Mouse (Mus musculus) liver, embryonic 12.5 days (tissue): ENCODE data around the gene 4933417A18Rik. TPM values are rescaled to one million over a fixed set of nuclear protein-coding genes. Genes with fewer than 3 reads are reported as not detected.
A peak's percentile ranks its signal among the peaks of the same experiment; 100 is the strongest.
"Not testable (repeated sequence)": the region's sequence is repeated elsewhere in the genome, so short reads cannot be mapped to it uniquely, and the experiment has no call there.

Experiments used
- ATAC-seq: fragments of 200-750 bp; cut with Nextera tagmentation; 2 replicates; pipeline ENCODE4 v1.8.0; 2017; ENCODE audit warnings: moderate number of reproducible peaks, mild to moderate bottlenecking, moderate library complexity
- H3K27ac ChIP-seq: fragments of 300-500 bp; sonication (generic); 2 replicates; pipeline ENCODE4 v1.5.1; 2016; ENCODE audit warnings: mild to moderate bottlenecking
- H3K27me3 ChIP-seq: fragments of 300-500 bp; sonication (generic); replicated peaks from 2 replicates; pipeline ENCODE4 v1.6.1; 2016; ENCODE audit warnings: mild to moderate bottlenecking, moderate library complexity
- H3K36me3 ChIP-seq: fragments of 300-500 bp; sonication (generic); 2 replicates; pipeline ENCODE4 v1.6.1; 2016; ENCODE audit warnings: mild to moderate bottlenecking, moderate library complexity
- H3K4me1 ChIP-seq: fragments of 300-500 bp; sonication (generic); 2 replicates; pipeline ENCODE4 v1.6.1; 2016
- H3K4me2 ChIP-seq: fragments of 300-500 bp; sonication (generic); 2 replicates; pipeline ENCODE4 v1.6.1; 2016; ENCODE audit warnings: mild to moderate bottlenecking, moderate library complexity
- H3K4me3 ChIP-seq: fragments of 300-500 bp; sonication (generic); 2 replicates; pipeline ENCODE4 v1.5.1; 2016; ENCODE audit warnings: mild to moderate bottlenecking, moderate library complexity
- H3K9ac ChIP-seq: fragments of 300-500 bp; sonication (generic); 2 replicates; pipeline ENCODE4 v1.6.1; 2016; ENCODE audit warnings: mild to moderate bottlenecking, moderate library complexity
- H3K9me3 ChIP-seq: fragments of 300-500 bp; sonication (generic); replicated peaks from 2 replicates; pipeline ENCODE4 v1.6.1; 2016; ENCODE audit warnings: mild to moderate bottlenecking, moderate library complexity
- WGBS: fragments of 180-500 bp; shearing (Covaris S2); methylation state at CpG from one replicate; pipeline ENCODE4 v1.1.7; 2016; ENCODE audit not compliant: insufficient replicate concordance; 5-methylcytosine and 5-hydroxymethylcytosine counted together
- polyA plus RNA-seq: library from polyadenylated mRNA; unstranded; fragments of >200 nt; fragmentation: Nextera tagmentation; extraction: Ambion mirVana; gene quantifications from 2 replicates; pipeline ENCODE4 v1.2.1, GENCODE M21; 2016

4933417A18Rik gene
- polyA plus RNA-seq, result not detected in 2 replicates

GRCm38 (mm10) chr13:34924210-34924609 is at the start of gene 4933417A18Rik, which contains the start of gene Fam217a:
Gene 4933417A18Rik, plus strand, starts transcription at chr13:34924409.
Gene Fam217a, minus strand, starts transcription at chr13:34924310.
- Histone ChIP-seq H3K9me3 (no peaks in the 10 kb centered on the region), H3K27ac (no peak within 1 kb of the TSS), H3K36me3 (no peaks in the 10 kb centered on the region), H3K27me3 (no peaks in the 10 kb centered on the region), H3K4me2 (no peak within 1 kb of the TSS), H3K4me3 (no peak within 1 kb of the TSS), H3K9ac (no peak within 1 kb of the TSS), H3K4me1 (no peaks in the 10 kb centered on the region)
- WGBS, result 60% methylated on average over 4 of the region's 4 CpGs
- ATAC-seq, result no peak

- H3K9me3 ChIP-seq, H3K27me3 ChIP-seq, H3K36me3 ChIP-seq, ATAC-seq: not testable (repeated sequence)
- Histone ChIP-seq H3K4me2 (peak overlapping the region; percentile 77), H3K4me1 (peaks cover 44% of the 10 kb centered on the region), H3K9ac (peak overlapping the region; percentile 97), H3K4me3 (peak overlapping the region; percentile 99), H3K27ac (peak overlapping the region; percentile 99)
- 14% methylated on average over 13 of the region's 13 CpGs for WGBS
Measured at GRCm38 (mm10) chr13:34874736-34875135, 49.5 kb upstream of the 4933417A18Rik start.

GRCm38 (mm10) chr13:34875166-34875710 is 49.0 kb upstream of the 4933417A18Rik start, which contains the start of gene Prpf4b:
Gene Prpf4b, plus strand, starts transcription at chr13:34875302.
- under 1% methylated on average over 40 of the region's 40 CpGs for WGBS
- peak within 1 kb of the TSS; percentile 77 for H3K4me2 ChIP-seq
- peak within 1 kb of the TSS; percentile 97 for H3K9ac ChIP-seq
- peak within 1 kb of the TSS; percentile 99 for H3K4me3 ChIP-seq
- H3K36me3 ChIP-seq, result peaks cover 10% of the 10 kb centered on the region; the same call in 1 of the 2 replicates
- H3K4me1 ChIP-seq, result peaks cover 45% of the 10 kb centered on the region
- ATAC-seq, result peak; percentile 73
- no peaks in the 10 kb centered on the region for H3K9me3 ChIP-seq
- H3K27ac ChIP-seq, result peak within 1 kb of the TSS; percentile 99
- H3K27me3 ChIP-seq, result no peaks in the 10 kb centered on the region

- peaks cover 14% of the 10 kb centered on the region for H3K36me3 ChIP-seq
- peak overlapping the region; percentile 97 for H3K9ac ChIP-seq
- H3K4me3 ChIP-seq, result peak overlapping the region; percentile 99
- peak; percentile 57 for ATAC-seq
- peak overlapping the region; percentile 77 for H3K4me2 ChIP-seq
- H3K9me3 ChIP-seq, result no peaks in the 10 kb centered on the region
- peak overlapping the region; percentile 99 for H3K27ac ChIP-seq
- WGBS, result 1% methylated on average over 47 of the region's 50 CpGs
- peaks cover 49% of the 10 kb centered on the region for H3K4me1 ChIP-seq
- H3K27me3 ChIP-seq, result no peaks in the 10 kb centered on the region
Measured at GRCm38 (mm10) chr13:34875741-34876445, 48.3 kb upstream of the 4933417A18Rik start.

GRCm38 (mm10) chr13:34876481-34876880 is 47.7 kb upstream of the 4933417A18Rik start:
- Histone ChIP-seq H3K4me1 (peaks cover 55% of the 10 kb centered on the region), H3K36me3 (peaks cover 20% of the 10 kb centered on the region), H3K27me3 (no peaks in the 10 kb centered on the region), H3K4me3 (peak overlapping the region; percentile 99), H3K9ac (peak overlapping the region; percentile 97), H3K27ac (peak overlapping the region; percentile 99), H3K9me3 (no peaks in the 10 kb centered on the region), H3K4me2 (peak overlapping the region; percentile 77)
- under 1% methylated on average over 3 of the region's 3 CpGs for whole genome bisulfite sequencing
- ATAC-seq, result no peak

- Histone ChIP-seq H3K4me1 (no peaks in the 10 kb centered on the region), H3K4me3 (no peak overlapping the region), H3K9ac (no peak overlapping the region), H3K27ac (no peak overlapping the region), H3K9me3 (no peaks in the 10 kb centered on the region), H3K27me3 (no peaks in the 10 kb centered on the region), H3K36me3 (peaks cover 98% of the 10 kb centered on the region), H3K4me2 (no peak overlapping the region)
- 90% methylated on average over 1 of the region's 1 CpGs for WGBS
- no peak for ATAC-seq
Measured at GRCm38 (mm10) chr13:34892871-34893270, 31.3 kb upstream of the 4933417A18Rik start.

GRCm38 (mm10) chr13:34914614-34915013 is 9.6 kb upstream of the 4933417A18Rik start:
- H3K9me3 ChIP-seq, result no peaks in the 10 kb centered on the region
- H3K4me3 ChIP-seq, result no peak overlapping the region
- no peaks in the 10 kb centered on the region for H3K36me3 ChIP-seq
- H3K9ac ChIP-seq, result no peak overlapping the region
- H3K27me3 ChIP-seq, result peaks cover 21% of the 10 kb centered on the region
- peaks cover 9% of the 10 kb centered on the region for H3K4me1 ChIP-seq
- ATAC-seq, result no peak
- no peak overlapping the region for H3K27ac ChIP-seq
- no peak overlapping the region for H3K4me2 ChIP-seq
- 42% methylated on average over 9 of the region's 9 CpGs for WGBS

- 18% methylated on average over 34 of the region's 37 CpGs for WGBS
- no peak for ATAC-seq
- Histone ChIP-seq H3K4me3 (peak overlapping the region; percentile 33), H3K27ac (no peak overlapping the region), H3K4me1 (peaks cover 9% of the 10 kb centered on the region), H3K9me3 (no peaks in the 10 kb centered on the region), H3K27me3 (peaks cover 21% of the 10 kb centered on the region), H3K36me3 (no peaks in the 10 kb centered on the region), H3K4me2 (peak overlapping the region; percentile 62), H3K9ac (no peak overlapping the region)
Measured at GRCm38 (mm10) chr13:34916520-34917167, 7.6 kb upstream of the 4933417A18Rik start.

GRCm38 (mm10) chr13:34934931-34935644 is 10.9 kb downstream of the 4933417A18Rik start:
- 0 out of 2 replicates have a peak, but pooled peaks cover 5% of the 10 kb centered on the region for H3K27me3 ChIP-seq
- H3K4me3 ChIP-seq, result no peak overlapping the region
- no peaks in the 10 kb centered on the region for H3K4me1 ChIP-seq
- H3K4me2 ChIP-seq, result no peak overlapping the region
- no peak overlapping the region for H3K9ac ChIP-seq
- H3K9me3 ChIP-seq, result no peaks in the 10 kb centered on the region
- H3K36me3 ChIP-seq, result no peaks in the 10 kb centered on the region
- ATAC-seq, result no peak
- no peak overlapping the region for H3K27ac ChIP-seq
- 68% methylated on average over 10 of the region's 10 CpGs for WGBS

GRCm38 (mm10) chr13:34942370-34942769 is 18.2 kb downstream of the 4933417A18Rik start:
- H3K4me1 ChIP-seq, result no peaks in the 10 kb centered on the region
- no peak overlapping the region for H3K27ac ChIP-seq
- no peak for ATAC-seq
- H3K4me3 ChIP-seq, result no peak overlapping the region
- no peak overlapping the region for H3K9ac ChIP-seq
- H3K9me3 ChIP-seq, result no peaks in the 10 kb centered on the region
- no peak overlapping the region for H3K4me2 ChIP-seq
- no peaks in the 10 kb centered on the region for H3K36me3 ChIP-seq
- no peaks in the 10 kb centered on the region for H3K27me3 ChIP-seq

- peak; percentile 67 for ATAC-seq
- H3K36me3 ChIP-seq, H3K27ac ChIP-seq, H3K4me3 ChIP-seq, H3K9me3 ChIP-seq, H3K4me2 ChIP-seq, H3K9ac ChIP-seq, H3K27me3 ChIP-seq, H3K4me1 ChIP-seq: not testable (repeated sequence)
- 39% methylated on average over 2 of the region's 2 CpGs for WGBS
Measured at GRCm38 (mm10) chr13:34951437-34951836, 27.2 kb downstream of the 4933417A18Rik start.
